Mouse (Mus musculus): ENCODE measurements around the gene Src. TPM values are rescaled to one million over a fixed set of nuclear protein-coding genes. Genes with fewer than 3 reads are reported as not detected.
"Not testable (repeated sequence)": the region's sequence is repeated elsewhere in the genome, so short reads cannot be mapped to it uniquely, and the experiment has no call there.

The Src gene
- total RNA-seq, 1 experiment from 2014 or later: 0.69 TPM

DNA sequence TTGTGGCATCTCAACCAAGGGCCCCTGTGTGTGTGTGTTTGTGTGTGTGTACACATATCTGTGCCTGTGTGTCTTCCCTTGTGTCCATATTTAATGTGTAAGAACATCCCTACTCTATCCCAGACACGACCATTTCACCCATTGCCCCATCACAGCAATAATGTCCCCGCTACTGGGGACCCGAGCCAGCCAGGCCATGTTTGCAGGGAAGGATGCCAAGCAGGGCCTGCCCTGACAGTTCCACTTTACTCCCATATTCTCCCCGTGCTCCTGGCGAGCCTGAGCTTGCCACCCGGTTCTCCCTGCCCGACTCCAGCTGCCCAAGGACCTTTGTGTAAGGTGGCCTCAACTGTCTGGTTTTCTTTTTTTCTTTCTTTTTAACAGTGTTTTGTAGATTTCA lies 53.0 kb downstream of the Src start:
- no peak for ATAC-seq (replicated peaks; ENCODE audit: low read depth, poor library complexity, severe bottlenecking)

DNA sequence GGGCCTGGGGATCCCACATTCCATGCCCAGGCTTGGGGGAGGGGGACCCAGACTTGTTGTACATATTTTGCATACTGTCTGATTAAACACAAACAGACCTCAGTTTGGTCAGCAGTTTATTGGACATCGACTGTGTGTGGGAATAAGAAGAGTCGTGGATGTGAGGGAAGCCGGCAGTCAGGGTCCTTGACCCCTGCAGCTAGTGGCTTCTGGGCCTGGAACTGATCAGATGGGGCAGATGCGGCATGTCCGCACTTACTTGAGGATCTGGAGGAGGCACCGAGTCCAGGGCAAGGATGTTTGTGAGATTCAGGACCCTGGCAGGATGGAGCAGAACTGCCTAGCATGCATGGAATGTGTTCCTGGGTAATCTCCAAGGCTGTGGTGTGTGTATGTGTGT lies 53.5 kb downstream of the Src start:
- no peak for ATAC-seq (replicated peaks; ENCODE audit: low read depth, poor library complexity, severe bottlenecking)

DNA sequence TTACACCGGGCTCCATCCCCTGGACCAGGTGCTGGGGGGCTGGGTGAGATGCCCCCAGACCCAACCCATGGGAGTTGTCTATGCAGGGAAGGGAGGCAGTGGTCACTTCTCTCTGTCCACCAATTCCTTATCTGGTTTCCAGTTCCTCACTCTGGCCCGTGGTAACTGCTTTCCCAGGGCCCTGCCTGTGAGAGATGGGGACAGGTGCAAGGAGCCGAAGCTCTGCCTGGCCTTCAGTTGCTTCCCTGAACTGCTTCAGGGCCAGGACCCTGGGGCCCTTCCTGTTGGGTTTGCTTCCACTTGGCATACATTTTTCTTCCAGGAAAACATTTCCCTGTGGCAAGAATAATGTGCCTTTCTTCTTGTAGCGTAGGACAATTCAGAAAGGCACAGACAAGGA lies 54.2 kb downstream of the Src start:
- no peak for ATAC-seq (replicated peaks; ENCODE audit: low read depth, poor library complexity, severe bottlenecking)

DNA sequence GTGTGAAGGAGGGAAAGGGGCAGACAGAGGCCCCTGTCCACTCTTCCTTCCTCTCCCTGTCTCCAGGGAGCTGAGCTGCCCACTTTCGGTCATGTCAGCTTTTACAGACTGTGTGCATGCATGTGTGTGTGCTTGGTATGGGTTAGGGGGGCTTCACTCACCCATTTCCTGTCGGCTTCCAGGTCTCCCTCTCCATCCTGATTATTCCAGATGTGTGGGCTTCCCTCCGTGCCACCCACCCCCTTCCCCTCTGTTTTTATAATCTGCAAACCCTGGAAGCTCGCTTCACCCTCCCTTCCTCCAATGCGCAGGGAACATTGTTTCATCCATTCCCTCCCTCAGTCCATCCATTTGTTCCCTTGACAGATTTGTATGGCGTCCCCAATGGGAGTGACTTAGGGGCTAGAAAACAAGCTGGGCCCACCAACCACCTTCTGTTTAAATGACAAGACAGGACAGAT lies 56.1 kb downstream of the Src start:
- no peak for ATAC-seq (replicated peaks; ENCODE audit: low read depth, poor library complexity, severe bottlenecking)

DNA sequence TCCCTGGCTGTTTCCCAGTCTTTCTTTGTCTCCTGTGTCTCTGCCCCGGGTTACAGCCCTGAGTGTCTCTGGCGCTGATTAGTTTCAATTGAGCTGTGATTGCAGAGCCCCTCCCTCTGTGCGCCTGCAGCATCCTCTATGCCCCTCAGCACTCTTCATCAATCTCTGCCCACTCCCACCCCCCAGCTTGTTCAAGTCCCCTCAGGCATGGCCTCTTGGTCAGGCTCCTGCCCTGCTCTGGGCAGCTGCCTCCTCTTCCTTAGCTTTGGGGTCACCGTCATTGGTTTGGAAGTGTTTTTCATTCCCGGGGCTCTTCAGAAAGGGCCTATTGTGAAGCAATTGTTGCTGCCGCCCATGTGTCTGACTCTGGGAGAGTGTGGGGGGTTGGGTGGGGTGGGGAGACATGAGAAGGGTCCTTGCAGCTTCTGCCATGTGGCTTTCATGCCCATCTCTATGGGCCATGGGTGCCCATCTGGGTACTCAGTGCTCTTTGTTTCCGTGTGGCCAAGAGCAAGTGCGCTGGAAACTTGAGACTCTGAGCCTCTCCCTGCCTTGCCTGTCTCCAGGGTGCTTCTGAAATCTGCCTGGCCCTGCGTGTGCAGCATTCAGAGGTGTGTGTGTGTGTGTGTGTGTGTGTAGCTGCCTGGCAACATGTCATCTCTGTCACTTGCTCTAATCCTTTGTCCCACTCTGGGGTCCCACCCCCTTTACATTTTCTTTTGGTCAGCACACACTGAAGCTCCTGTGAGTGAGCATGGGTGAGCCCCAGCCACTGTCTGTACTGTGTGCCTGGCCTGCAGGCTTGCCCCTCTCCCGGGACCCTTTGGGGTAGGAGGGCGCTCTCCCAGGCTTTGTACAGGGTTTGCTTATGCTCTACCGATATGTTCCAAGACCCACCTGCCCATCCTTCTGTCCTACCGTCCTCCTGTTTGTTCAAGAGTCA lies 57.5 kb downstream of the Src start:
- no peak for ATAC-seq (replicated peaks; ENCODE audit: low read depth, poor library complexity, severe bottlenecking)

DNA sequence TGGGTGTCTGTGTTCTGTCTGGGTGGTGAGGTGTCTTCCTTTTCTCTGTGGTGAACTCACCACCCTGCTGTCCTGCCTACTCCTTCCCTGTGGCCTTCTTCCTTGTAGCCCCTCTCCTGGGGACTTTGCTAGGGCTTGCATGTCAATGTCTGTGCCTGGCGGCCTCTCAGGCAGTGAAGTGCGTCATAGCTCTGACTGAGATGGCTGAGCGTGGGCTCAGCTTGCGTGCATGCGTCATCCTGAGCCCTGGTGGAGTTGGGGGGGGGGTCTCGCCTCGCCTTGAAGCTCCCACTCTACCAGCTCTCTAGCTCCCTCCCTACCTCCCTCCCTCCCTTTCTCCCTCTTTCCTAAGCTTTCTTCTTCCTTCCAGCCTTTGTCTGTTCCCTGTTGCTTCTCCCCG lies 60.4 kb downstream of the Src start:
- no peak for ATAC-seq (replicated peaks; ENCODE audit: low read depth, poor library complexity, severe bottlenecking)

DNA sequence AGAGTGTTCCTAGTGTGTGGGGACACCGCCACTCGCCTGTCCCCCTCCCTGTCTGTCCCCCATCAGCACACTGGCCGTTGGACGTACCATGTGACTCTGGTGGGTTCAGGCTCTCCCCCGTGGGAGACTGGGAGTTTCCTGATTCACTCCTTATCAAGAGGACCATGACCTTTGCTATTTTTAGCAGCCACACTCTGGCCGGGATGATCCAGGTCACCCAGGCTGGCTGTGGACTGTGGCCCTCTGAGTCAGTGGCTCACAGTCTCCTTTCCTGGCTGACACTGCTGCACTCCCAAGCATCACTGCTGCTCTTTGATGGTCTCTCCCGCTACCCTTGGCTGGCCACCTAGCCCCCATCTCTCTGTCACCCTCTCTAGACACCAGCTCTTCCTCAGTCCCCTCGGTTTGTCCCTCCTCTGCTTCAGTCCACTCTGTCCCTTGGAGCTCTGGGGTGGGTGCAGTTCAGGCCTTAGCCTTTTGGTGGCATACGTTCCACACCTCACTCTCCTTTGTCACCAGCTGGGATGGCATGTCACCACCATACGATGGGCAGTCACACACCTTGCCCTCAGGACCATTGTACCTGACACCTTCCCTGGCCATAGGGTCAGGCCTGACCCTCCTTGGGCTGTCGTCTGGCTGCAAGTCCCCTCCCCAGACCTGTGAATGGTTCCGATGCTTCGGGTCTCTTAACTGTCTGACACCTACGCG lies 61.8 kb downstream of the Src start:
- peak; percentile 70 for ATAC-seq (replicated peaks; ENCODE audit: low read depth, poor library complexity, severe bottlenecking)

DNA sequence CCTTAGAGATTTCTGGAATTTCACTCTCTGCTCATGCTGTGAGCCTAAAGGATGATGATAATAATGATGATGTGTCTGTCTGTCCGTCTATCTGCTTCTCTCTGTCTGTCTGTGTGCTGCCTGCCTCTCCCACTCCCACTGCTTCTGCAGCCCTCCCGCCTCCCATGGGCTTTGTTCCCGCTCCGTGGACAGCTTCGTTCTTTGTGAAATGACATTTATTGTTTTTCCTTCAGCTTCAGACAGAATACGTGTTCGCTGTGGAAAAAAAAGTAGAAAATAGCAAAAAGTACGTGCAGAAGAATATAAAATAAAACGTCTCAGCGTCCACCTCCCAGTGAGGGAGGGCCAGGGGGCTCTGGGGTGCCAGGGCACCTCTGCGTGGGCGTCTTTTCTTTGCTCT lies 64.5 kb downstream of the Src start:
- ATAC-seq (replicated peaks; ENCODE audit: low read depth, poor library complexity, severe bottlenecking): no peak

DNA sequence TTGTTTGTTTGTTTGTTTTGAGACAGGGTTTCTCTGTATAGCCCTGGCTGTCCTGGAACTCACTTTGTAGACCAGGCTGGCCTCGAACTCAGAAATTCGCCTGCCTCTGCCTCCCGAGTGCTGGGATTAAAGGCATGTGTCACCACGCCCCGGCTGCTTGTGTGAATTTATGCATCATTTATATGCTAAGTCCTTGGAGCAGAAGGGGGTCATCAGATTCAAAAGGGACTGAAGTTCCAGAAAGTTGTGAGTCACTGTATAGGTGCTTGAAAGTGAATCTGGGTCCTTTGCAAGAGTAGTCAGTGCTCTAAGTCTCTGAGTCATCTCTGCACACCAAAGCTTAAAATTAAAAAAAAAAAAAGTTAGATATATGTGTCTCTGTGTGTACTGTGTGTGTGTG lies 68.3 kb downstream of the Src start:
- ATAC-seq (replicated peaks; ENCODE audit: low read depth, poor library complexity, severe bottlenecking): not testable (repeated sequence)

DNA sequence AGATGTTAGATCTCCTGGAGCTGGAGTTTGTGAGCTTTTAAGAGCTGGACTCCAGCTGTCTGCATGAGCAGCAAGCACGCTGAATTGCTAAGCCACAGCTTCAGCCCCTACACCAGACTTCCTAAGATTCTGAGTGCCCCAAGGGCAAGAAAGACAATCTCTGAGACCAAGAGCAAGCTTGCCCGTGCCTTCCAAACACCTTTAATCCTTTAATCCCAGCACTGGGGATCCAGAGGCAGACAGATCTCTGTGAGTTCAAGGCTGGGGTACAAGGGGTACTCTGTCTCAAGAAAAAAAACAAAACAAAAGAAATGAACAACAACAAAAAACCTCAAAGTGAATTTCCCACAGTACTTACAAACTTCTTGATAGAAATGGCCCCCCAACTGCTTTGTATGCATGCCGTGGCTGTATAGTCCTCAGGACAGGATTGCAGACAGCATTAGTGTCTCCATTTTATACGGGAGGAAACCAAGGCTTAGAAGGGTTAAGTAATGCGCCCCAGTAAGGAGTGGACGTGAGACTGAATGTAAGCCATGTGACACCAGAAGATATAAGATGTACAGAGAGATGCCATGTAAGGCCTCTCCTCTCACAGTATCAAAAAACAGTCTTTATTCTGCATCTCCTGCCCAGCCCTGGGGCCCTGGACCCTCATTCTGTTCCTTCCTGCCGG lies 68.9 kb downstream of the Src start:
- no peak for ATAC-seq (replicated peaks; ENCODE audit: low read depth, poor library complexity, severe bottlenecking)

DNA sequence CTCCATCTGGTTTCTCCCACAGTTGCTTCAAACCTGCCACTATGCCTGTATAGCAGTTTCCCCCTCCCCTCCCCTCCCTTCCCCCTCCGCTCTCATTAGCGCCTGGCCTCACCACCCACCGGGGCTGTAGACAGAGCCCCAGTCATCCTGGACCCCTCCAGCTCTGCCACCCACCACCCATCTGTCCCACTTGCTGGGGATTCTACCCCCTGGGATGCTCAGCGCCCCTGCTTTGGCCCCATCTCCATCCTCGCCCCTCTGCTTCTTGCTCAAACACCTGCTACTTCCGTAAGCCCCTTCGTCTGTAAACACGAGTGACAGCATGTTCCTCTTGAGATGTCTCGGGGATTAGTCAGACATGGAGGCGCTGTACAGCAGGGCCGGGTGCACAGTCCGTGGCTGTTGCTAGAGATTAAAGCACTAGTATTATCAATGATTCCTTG lies 69.5 kb downstream of the Src start:
- ATAC-seq (replicated peaks; ENCODE audit: low read depth, poor library complexity, severe bottlenecking): no peak

DNA sequence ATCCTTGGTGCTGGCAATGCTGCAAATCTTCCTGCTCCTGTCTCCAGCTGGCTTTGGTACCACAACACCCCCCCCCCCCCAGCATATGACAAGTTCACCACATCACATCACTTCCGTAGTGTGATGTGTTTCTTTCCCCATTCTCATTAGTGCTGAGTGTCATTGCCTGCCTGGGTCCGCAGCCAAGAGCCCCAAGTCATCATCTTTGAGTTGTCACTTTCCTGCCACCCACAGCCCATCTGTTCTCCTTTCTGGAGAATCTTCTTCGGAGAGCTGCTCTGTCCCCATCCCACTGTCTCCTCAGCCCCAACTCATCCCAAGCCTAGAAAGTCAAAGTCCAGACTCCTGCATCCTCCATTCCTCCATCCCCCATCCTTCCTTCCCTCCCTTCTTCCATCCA lies 75.0 kb downstream of the Src start:
- ATAC-seq (replicated peaks; ENCODE audit: low read depth, poor library complexity, severe bottlenecking): no peak

DNA sequence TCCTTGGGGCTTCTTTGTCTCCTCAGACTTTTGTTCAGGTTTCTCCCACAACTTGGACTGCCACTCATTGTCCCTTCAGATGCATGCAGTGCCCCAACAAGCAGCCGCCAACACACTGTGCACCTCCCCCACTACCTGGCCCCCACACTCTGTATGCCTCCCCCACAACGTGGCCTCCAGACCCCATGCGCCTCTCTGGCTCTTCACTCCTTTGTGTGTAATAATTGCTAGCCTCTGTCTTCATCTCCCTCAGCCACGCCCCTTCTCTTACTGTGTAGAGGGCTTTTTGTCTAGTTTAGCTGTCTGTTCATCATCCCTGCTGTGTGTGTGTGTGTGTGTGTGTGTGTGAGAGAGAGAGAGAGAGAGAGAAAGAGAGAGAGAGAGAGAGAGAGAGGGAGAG lies 80.3 kb downstream of the Src start:
- ATAC-seq (replicated peaks; ENCODE audit: low read depth, poor library complexity, severe bottlenecking): no peak

DNA sequence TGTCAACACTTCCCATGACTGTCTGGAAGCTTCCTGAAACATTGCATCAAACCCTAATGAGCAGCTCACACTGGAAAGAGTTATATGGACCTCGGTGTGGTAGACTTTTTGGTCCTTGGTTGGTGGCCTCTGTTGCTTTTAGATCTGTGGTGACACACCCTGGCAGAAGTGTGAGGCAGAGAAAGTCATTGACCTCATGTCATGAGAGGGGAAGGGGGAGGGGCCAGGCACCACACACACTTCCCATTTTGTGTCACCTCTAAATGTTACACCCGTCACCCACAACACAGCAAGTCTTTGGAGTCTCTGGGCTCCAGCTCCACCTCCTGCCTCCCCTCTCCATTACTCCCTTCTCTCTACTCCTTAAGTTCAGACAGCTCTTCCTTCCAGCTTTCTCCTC lies 82.1 kb downstream of the Src start:
- ATAC-seq (replicated peaks; ENCODE audit: low read depth, poor library complexity, severe bottlenecking): peak; percentile 82

DNA sequence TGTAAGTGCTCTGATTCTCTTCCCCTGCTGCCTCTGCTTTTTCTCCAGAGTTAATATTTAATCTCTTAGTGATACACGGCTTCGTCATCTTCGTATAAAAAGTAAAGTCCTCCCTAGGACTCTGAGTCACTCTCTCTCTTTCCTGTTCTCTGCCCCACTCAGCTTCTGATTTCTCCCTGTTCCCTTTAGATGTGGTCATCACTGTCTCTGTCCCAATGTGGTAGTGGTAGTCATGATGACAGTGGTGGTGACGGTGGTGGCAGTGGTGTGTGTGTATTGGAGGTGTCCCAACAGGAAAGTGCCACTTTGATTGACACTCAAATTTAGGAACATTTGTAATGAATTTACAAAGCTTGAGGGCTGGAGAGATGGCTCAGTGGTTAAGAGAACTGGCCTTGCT lies 83.1 kb downstream of the Src start:
- ATAC-seq (replicated peaks; ENCODE audit: low read depth, poor library complexity, severe bottlenecking): 0 out of 2 replicates have a peak, but pooled peaks have one; percentile 23

DNA sequence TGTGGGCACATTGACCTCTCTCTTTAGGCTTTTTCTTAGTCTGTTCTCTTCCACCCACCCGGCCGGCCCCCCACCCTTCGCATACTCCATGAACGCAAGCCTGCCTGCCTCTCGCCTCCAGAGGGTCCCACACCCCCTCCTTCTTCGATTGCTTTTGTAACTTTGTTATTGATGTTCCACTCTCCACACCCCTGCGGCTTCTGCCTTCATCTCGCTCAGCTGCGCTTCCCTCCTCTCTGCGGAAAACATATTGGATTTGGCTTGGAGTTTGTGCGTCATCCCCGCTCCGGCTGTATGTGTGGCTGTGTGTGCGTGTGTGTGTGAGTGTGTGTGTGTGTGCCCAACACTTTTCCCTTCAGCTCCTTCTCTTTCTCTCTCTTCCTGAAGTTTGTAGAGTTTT lies 88.5 kb downstream of the Src start:
- ATAC-seq (replicated peaks; ENCODE audit: low read depth, poor library complexity, severe bottlenecking): no peak

DNA sequence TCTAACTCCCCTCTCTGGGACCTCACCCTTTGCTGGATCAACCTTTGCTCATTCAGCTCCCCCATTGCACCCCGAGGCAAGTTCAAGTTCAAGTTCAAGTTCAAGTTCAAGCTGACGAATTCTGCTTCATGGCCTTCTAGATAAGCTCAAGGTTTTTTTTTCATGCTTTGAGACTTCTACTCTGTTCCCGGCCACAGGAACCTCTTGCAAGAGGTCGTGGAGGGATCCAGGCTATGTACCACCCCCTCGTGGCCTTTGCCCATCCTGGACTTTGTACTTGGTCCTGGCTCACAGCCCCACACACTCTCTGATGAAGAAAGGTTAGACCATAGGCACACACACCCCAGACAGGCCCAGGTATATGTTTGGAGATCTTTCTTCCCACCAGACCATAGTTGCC lies 90.9 kb downstream of the Src start:
- ATAC-seq (replicated peaks; ENCODE audit: low read depth, poor library complexity, severe bottlenecking): no peak

DNA sequence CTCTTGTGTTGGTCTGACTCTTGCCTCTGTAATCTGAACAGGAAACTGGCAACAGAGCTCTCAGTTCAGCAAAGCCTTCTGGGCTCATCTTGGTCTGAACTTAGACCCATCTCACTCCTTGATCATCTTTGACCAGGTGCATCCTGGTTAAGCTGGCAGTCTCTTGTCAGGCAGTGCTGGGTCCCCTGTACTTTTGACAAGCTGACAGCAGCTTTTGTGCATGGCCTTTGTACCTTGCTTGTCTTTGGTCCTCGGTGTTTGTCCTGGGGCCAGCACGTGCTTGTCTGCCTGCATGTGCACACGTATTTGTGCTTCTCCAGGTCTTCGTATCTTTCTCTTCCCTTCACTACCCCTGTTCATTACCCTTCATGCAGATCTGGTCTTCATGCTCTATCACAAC lies 91.8 kb downstream of the Src start:
- no peak for ATAC-seq (replicated peaks; ENCODE audit: low read depth, poor library complexity, severe bottlenecking)

DNA sequence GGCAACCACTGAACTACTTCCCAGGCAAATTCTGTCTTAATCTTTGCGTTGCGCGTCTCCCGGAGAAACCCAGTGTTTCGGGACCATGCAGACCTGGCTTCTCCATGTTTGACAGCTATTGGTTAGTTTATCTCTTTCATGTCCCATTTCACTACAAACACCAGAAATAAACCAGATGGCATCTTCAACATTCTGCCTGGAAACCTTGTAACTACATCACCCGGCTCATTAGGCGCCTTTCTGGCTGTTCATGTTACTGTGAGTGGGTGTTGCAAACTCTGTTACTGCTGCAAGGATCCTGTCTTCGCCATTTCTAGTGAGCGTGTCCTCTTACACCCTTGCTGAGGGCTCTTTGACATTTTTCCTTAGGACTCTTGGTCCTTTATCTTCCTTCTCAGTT lies 94.6 kb downstream of the Src start:
- no peak for ATAC-seq (replicated peaks; ENCODE audit: low read depth, poor library complexity, severe bottlenecking)

DNA sequence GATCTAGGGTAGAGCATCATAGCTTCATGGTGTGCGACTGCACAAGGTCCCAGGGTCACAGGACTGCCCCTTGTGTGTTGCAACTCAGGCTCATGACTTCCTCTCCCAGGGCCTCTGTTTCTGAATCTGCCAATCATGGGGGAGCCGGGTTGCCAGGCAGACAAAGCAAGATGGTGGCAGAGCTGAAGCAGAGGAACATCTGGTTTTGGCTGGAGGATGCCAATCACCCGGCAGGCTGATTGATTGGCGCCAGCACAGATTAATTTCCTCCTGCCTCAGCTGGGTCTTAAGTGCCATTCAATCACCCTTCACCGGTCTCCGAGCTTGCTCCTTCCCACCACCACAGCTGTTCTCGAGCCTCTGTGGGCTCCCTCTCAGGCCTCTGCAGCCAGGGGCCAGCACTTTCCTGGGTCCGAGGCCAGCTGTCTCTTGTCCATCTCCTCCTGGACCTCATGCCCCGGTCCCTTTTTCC lies 95.5 kb downstream of the Src start:
- peak; percentile 58 for ATAC-seq (replicated peaks; ENCODE audit: low read depth, poor library complexity, severe bottlenecking)

DNA sequence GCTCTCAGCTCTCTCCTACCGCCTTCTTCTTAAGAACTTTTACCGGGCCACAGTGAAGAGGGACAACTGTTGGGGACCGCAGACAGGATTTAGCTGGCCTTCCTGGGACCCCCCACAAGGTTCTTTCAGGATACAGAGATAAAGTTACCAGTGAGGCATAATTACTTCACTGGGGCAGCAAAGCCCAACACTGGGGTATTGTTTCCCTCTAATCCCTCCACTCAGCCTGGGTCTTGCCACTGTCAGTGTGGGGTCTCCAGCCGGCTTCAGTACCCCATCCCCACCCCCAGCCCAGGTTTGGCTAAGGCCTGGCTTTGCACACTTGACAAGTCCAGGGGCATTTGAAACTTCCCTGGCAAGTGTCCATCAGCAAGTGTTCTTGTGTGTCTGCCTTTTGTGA lies 96.1 kb downstream of the Src start:
- ATAC-seq (replicated peaks; ENCODE audit: low read depth, poor library complexity, severe bottlenecking): no peak

Measured in common myeloid progenitor, adult 5-6 weeks (primary cell).